Mouse (Mus musculus) cerebellum, adult 9-10 months (tissue): ENCODE results near the gene Yif1b.

Experiments
- DNase-seq: peaks from one replicate; pipeline ENCODE4 v3.0.0; 2022

Gene Yif1b

GRCm38 (mm10) chr7:29244732-29245416, 6.7 kb downstream of the Yif1b start:
- DNase-seq: no peak

- no peak for DNase-seq
Observed at GRCm38 (mm10) chr7:29246015-29246414, 7.9 kb downstream of the Yif1b start.

DNA sequence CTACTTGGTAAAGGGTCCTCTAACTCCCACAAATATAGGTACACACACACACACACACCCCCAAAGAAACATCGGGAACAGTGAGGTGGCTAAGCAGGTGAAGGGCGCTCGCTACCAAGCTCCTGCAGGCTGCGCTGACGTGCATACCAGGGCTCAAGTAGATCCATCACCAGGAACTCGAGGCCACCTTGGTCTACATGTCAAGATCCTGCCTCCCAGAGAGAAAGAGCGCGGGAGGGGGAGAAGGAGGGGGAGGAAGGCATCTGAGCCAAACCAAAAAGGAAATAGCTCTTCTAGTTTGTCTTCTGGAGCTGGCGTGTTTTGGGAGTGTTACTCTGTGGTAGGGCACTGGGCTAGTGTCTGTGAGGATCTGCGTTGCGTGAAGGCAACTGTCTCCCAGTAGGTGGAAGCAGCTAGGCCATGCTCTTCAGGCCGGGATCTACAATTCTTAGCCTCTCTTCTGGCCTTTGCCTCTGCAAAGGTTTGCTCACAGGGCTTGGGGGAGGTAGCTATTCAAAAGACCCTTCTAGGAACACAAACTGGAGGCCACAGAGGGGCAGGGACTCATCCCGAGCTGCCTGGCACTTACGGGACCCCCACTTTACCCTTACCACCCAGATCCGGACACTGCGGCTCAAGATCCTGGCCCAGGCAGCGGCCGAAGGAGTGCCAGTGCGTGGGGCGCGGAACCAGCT, 8.6 kb downstream of the Yif1b start:
- no peak for DNase-seq

- DNase-seq: peak; percentile 79
Observed at GRCm38 (mm10) chr7:29247314-29247700, 9.2 kb downstream of the Yif1b start.

DNA sequence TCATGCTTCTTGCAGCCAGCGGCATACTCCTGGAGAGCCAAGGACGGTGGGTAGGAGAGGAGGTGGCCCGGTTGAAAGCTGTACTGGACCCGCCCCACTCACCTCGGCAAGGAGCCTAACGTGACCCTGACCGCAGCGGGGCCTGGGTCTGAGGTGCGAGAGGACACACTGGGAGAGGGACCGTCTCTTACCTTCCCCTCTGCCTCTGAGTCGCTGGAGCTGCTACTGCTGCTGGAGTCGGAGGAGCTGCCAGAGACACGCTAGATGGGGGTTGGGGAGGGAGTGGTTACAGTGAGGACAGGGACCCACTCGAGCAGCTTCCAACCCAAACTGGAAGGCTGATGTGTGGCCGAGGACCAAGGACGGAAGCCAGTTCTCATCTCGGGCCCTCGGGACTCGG, 9.6 kb downstream of the Yif1b start:
- DNase-seq: no peak

DNA sequence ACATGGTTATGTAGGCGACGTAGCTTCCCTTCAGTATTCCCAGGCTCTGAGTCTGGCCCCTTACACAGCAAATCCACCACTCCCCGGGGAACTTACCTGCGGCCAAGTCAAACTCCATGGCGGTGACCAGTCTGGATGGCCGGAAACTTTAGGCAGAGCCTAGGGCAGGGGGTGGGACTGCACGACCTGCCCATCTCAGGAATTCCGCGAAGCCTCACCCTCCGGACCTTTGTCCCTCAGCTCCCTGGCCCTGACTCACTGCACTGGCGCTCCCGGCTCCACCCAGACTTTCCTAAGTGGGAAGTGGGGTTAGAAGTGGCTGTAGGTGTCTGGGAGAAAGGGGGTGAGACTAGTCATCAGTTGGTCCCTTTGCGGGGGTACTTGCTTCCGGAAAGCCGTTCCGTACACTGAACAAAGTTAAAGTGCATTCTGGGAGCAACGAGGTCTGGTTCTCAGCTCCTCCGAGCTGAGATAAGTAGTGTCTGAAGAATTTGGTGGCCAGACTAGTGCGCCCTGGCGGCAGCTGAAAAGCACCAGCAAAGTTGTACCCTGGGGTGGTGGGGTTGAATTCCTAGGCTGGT, 10.2 kb downstream of the Yif1b start, which contains the start of gene 2200002D01Rik:
2200002D01Rik (minus strand) TSS at position 206 of the 581 bp plus-strand sequence.
- DNase-seq: no peak

- DNase-seq: no peak
Observed at GRCm38 (mm10) chr7:29251166-29251565, 13.0 kb downstream of the Yif1b start.

DNA sequence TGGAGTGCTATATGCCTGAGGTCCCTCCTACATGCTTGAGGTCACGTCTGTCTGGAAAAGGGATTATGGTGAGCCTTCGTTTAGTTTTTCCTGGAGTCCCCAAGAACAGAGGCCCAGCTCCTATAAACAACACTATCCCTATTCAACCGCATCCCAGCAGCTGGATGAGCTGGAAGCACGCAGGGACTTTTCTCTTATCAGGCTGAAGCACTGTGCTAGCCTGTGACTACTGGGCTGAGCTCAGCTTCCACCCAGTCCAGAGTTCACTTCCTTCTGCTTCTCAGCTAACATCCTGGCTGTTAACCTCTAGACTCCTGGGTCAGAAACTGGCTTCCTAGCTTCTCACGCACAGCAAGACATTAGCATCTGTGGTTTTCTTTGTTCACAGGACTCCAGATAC, 15.7 kb downstream of the Yif1b start:
- DNase-seq: no peak

GRCm38 (mm10) chr7:29255875-29256274, 17.7 kb downstream of the Yif1b start:
- DNase-seq: no peak

- DNase-seq: no peak
Observed at GRCm38 (mm10) chr7:29257368-29257767, 19.2 kb downstream of the Yif1b start.

GRCm38 (mm10) chr7:29259781-29260730, 21.9 kb downstream of the Yif1b start:
- DNase-seq: no peak

GRCm38 (mm10) chr7:29262151-29262550, 24.0 kb downstream of the Yif1b start:
- DNase-seq: no peak

- no peak for DNase-seq
Observed at GRCm38 (mm10) chr7:29263831-29264230, 25.7 kb downstream of the Yif1b start.

DNA sequence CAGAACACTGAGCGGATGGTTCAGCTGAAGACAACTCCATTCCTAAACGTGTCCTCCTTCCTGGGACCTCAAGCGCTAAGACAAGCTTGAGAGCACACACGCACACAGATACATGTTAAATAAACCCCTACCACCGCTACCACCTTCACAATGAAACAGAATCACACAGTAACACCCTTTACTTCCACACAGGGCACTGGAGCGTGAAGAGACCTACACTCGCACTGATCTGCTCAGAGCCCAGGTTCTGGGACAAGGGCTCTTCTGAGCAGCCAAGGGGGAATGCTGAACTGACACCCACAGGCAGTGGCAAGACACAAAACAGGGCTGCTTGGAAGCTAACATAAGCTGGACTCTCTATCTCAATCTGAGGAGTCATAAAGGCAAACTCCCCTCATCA, 27.5 kb downstream of the Yif1b start:
- no peak for DNase-seq

DNA sequence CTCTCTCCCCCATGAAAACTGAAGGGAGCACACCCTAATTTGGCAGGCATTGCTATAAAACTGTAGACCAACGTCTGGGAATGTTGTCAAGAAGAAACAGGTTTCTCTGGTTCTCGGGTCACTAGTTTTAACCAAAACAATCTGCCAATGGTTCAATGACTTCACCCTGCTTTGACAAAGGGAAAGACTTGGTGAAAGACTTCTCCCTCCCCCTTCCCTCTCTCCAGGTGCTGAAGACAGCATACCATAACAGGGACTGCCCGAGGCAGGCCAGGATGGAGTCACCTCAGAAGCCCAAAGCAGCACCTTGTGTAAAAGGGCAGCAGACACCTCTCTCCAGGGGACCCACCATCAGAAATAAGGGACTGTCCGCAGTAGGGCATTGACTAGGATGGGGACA, 28.8 kb downstream of the Yif1b start:
- DNase-seq: no peak

GRCm38 (mm10) chr7:29270445-29270844, 32.3 kb downstream of the Yif1b start:
- no peak for DNase-seq

GRCm38 (mm10) chr7:29271687-29272465, 33.7 kb downstream of the Yif1b start:
- DNase-seq: no peak

DNA sequence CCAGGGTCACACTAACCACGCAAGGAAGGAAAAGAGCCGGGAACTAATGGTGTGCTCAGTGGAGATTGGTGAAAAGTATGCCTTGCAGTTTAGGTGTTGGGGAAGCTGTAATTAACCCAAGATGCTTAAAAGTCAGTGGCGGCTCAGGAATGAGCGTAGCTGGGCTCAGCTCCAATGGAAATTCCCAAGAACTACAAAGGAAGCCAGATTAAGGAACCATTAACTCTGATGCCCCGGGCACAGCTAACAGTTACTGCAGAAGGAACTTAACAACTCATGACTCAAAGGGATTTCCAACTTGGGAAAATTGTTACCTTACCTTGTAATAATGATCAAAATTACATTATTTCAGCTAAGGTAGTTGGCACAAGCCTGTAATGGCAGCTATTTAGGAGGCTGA, 38.6 kb downstream of the Yif1b start:
- DNase-seq: no peak

DNA sequence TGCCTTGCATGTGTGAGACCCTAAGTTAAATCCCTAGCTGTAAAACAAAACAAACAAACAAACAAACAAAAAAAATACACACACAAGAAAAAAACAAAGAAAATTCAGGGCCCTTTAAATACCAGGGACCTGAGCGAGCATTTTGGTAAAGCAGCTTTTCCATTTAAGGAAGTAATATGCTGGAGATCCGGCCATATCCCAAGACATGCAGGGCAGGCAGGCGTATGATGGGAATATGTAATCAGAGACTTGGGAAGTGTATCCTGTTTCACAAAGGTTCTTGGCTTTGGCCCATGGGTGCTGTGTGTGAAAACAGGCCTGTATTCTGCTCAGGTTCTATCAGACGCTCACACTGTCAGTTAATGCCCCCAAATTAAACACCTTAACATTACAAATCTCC, 39.4 kb downstream of the Yif1b start:
- no peak for DNase-seq

DNA sequence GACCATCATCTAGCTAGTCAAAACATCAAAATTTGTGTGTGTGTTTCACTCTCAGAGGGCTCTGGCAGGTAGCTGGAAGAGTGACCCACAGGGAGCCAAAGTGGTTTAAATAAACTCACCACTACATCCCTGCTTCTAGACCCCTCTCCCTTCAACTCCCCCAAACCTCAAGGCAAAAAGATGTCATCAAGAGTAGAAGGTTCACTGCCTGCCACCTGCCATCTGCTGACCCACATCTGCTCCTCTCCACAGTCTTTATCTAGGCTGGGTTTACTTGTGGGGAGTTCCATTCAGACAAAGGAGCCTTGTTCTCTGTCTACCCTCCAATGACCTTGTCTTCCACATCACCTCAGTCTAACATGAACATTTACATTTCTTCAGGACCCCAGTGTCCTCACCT, 41.1 kb downstream of the Yif1b start:
- DNase-seq: no peak

GRCm38 (mm10) chr7:29279924-29280323, 41.8 kb downstream of the Yif1b start:
- no peak for DNase-seq

DNA sequence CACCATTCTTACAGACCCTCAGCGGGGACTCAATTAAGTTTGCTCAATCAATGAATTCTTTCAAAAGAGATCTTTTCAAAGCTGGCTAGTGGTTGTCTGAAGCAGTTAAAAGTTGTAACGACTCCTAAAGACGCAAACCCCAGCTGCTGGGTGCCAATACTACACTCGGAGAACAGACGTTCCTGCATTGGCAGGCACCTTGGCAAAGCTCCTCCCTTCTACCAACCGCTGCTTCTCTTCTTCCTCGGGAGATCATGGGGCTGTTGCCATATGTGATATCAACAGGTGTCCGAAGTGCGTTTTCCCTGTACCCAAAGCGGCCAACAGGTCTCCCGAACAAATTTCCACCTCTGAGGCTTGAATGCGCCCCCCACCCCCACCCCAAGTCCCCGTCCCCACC, 42.7 kb downstream of the Yif1b start:
- peak; percentile 57 for DNase-seq
